Mouse (Mus musculus) CH12.LX (cell line): ENCODE data around the gene 4931428L18Rik. TPM values are rescaled to one million over a fixed set of nuclear protein-coding genes. Genes with fewer than 3 reads are reported as not detected.

ENCODE experiments used
- DNase-seq: peaks from one replicate; pipeline ENCODE4 v3.0.0-alpha.2; 2013; ENCODE audit errors: extremely low read depth
- H3K27ac ChIP-seq: 2 replicates; pipeline ENCODE4 v1.5.1; 2012; ENCODE audit warnings: low read depth, mild to moderate bottlenecking, control low read depth, moderate library complexity; ENCODE audit not compliant: insufficient read depth
- H3K27me3 ChIP-seq: replicated peaks from 2 replicates; pipeline ENCODE3; 2012; ENCODE audit warnings: inconsistent platforms
- H3K36me3 ChIP-seq, 2 experiments: replicated peaks in 1 of 2; 2 replicates each; pipeline versions ENCODE3 to v1.6.1; 2012; ENCODE audit warnings: inconsistent platforms in 1 of 2, low read length in 1 of 2, mild to moderate bottlenecking in 1 of 2, mixed read lengths in 1 of 2, moderate library complexity in 1 of 2; ENCODE audit not compliant: control insufficient read depth in 1 of 2, insufficient read depth in 1 of 2
- H3K4me1 ChIP-seq, 2 experiments: 2 replicates each; pipeline ENCODE4 v1.6.1; 2012; ENCODE audit warnings: inconsistent platforms in 1 of 2, moderate library complexity in 1 of 2; ENCODE audit not compliant: insufficient read depth in 2 of 2, control insufficient read depth in 1 of 2
- H3K4me2 ChIP-seq: 2 replicates; pipeline ENCODE4 v1.6.1; 2012; ENCODE audit warnings: low read depth, mild to moderate bottlenecking, control low read depth; ENCODE audit not compliant: poor library complexity, insufficient read depth, severe bottlenecking
- H3K4me3 ChIP-seq, 3 experiments: fragments of 150-350 bp in 1 of 3; sonication (generic) in 1 of 3; replicated peaks in 1 of 3; 2 replicates each; pipeline versions ENCODE3 to v1.5.1; 2011 to 2012; ENCODE audit warnings: low read depth in 2 of 3, low read length in 2 of 3, mild to moderate bottlenecking in 2 of 3, moderate library complexity in 2 of 3, control low read depth in 1 of 3, improper control_type of control experiment in 1 of 3, inconsistent platforms in 1 of 3, mixed read lengths in 1 of 3; ENCODE audit not compliant: poor library complexity in 1 of 3
- H3K79me2 ChIP-seq: replicated peaks from 2 replicates; pipeline ENCODE4 v1.6.1; 2012; ENCODE audit warnings: mild to moderate bottlenecking, moderate library complexity; ENCODE audit not compliant: control insufficient read depth, poor library complexity, insufficient read depth, severe bottlenecking; ENCODE audit errors: extremely low read depth
- H3K9ac ChIP-seq: 2 replicates; pipeline ENCODE4 v1.6.1; 2012; ENCODE audit warnings: low read depth, mild to moderate bottlenecking, control low read depth, moderate library complexity; ENCODE audit not compliant: insufficient read depth
- H3K9me3 ChIP-seq: replicated peaks from 2 replicates; pipeline ENCODE3; 2012; ENCODE audit warnings: low read length, inconsistent platforms, mixed read lengths
- BHLHE40 ChIP-seq: IDR thresholded peaks from 2 replicates; pipeline ENCODE4 v1.6.1; 2011; ENCODE audit warnings: mild to moderate bottlenecking, low read depth, low read length, improper control_type of control experiment
- CHD1 ChIP-seq: IDR thresholded peaks from 2 replicates; pipeline ENCODE4 v1.6.1; 2012; ENCODE audit warnings: low read depth, low read length, improper control_type of control experiment, inconsistent platforms
- CHD2 ChIP-seq: IDR thresholded peaks from 2 replicates; pipeline ENCODE4 v1.6.1; 2011; ENCODE audit warnings: low read length, improper control_type of control experiment
- CTCF ChIP-seq, 2 experiments: IDR thresholded peaks in 1 of 2; conservative IDR thresholded peaks in 1 of 2; 2 replicates each; pipeline ENCODE4 v1.5.1; 2011 to 2012; ENCODE audit warnings: low read depth in 2 of 2, low read length in 2 of 2, improper control_type of control experiment in 1 of 2, inconsistent platforms in 1 of 2, mild to moderate bottlenecking in 1 of 2, moderate library complexity in 1 of 2
- E2F4 ChIP-seq: IDR thresholded peaks from 2 replicates; pipeline ENCODE4 v1.6.1; 2011; ENCODE audit warnings: low read depth, low read length, improper control_type of control experiment; ENCODE audit not compliant: insufficient replicate concordance
- ETS1 ChIP-seq: conservative IDR thresholded peaks from 2 replicates; pipeline ENCODE4 v1.6.1; 2012; ENCODE audit warnings: low read depth, mild to moderate bottlenecking, inconsistent platforms, low read length, improper control_type of control experiment, moderate library complexity
- GABPA ChIP-seq: IDR thresholded peaks from 2 replicates; pipeline ENCODE4 v1.6.1; 2012; ENCODE audit warnings: low read depth, low read length, improper control_type of control experiment, inconsistent platforms; ENCODE audit not compliant: insufficient replicate concordance
- IRF4 ChIP-seq: IDR thresholded peaks from 2 replicates; pipeline ENCODE4 v1.6.1; 2014; ENCODE audit warnings: low read depth, mild to moderate bottlenecking, inconsistent platforms, low read length, improper control_type of control experiment
- JUN ChIP-seq: IDR thresholded peaks from 2 replicates; pipeline ENCODE4 v1.6.1; 2011; ENCODE audit warnings: low read depth, mild to moderate bottlenecking, low read length, improper control_type of control experiment, moderate library complexity; ENCODE audit not compliant: insufficient read depth
- MAFK ChIP-seq: IDR thresholded peaks from 2 replicates; pipeline ENCODE4 v1.6.1; 2011; ENCODE audit warnings: low read length, improper control_type of control experiment; ENCODE audit not compliant: insufficient replicate concordance
- MAX ChIP-seq: IDR thresholded peaks from 2 replicates; pipeline ENCODE4 v1.6.1; 2011; ENCODE audit warnings: low read length, improper control_type of control experiment
- MEF2A ChIP-seq: IDR thresholded peaks from 2 replicates; pipeline ENCODE4 v1.6.1; 2014; ENCODE audit warnings: low read depth, mild to moderate bottlenecking, inconsistent platforms, low read length, improper control_type of control experiment, borderline replicate concordance
- MXI1 ChIP-seq: IDR thresholded peaks from 2 replicates; pipeline ENCODE4 v1.6.1; 2011; ENCODE audit warnings: mild to moderate bottlenecking, low read depth, low read length, improper control_type of control experiment
- NRF1 ChIP-seq: IDR thresholded peaks from 2 replicates; pipeline ENCODE4 v1.6.1; 2014; ENCODE audit warnings: low read depth, mild to moderate bottlenecking, inconsistent platforms, low read length, improper control_type of control experiment, moderate library complexity
- PAX5 ChIP-seq: IDR thresholded peaks from 2 replicates; pipeline ENCODE4 v1.6.1; 2012; ENCODE audit warnings: low read length, inconsistent platforms, mixed read lengths
- POLR2A ChIP-seq: IDR thresholded peaks from 2 replicates; pipeline ENCODE4 v1.6.1; 2011; ENCODE audit warnings: low read depth, mild to moderate bottlenecking, improper control_type of control experiment, low read length
- POLR2AphosphoS2 ChIP-seq: IDR thresholded peaks from 2 replicates; pipeline ENCODE4 v1.6.1; 2011; ENCODE audit warnings: low read depth, low read length, improper control_type of control experiment
- RAD21 ChIP-seq: IDR thresholded peaks from 2 replicates; pipeline ENCODE4 v1.6.1; 2011; ENCODE audit warnings: low read depth, mild to moderate bottlenecking, low read length, improper control_type of control experiment, moderate library complexity
- RCOR1 ChIP-seq: conservative IDR thresholded peaks from 2 replicates; pipeline ENCODE4 v1.6.1; 2012; ENCODE audit warnings: low read depth, mild to moderate bottlenecking, inconsistent platforms, low read length, improper control_type of control experiment
- TBP ChIP-seq: conservative IDR thresholded peaks from 2 replicates; pipeline ENCODE4 v1.6.1; 2011; ENCODE audit warnings: low read depth, low read length, improper control_type of control experiment
- TCF12 ChIP-seq: IDR thresholded peaks from 2 replicates; pipeline ENCODE4 v1.6.1; 2014; ENCODE audit warnings: low read depth, mild to moderate bottlenecking, inconsistent platforms, low read length, improper control_type of control experiment
- UBTF ChIP-seq: IDR thresholded peaks from 2 replicates; pipeline ENCODE4 v1.6.1; 2012; ENCODE audit warnings: low read depth, mild to moderate bottlenecking, inconsistent platforms, low read length, improper control_type of control experiment, moderate library complexity
- ZKSCAN1 ChIP-seq: IDR thresholded peaks from 2 replicates; pipeline ENCODE4 v1.6.1; 2012; ENCODE audit warnings: low read depth, inconsistent platforms, low read length, improper control_type of control experiment, borderline replicate concordance
- ZMIZ1 ChIP-seq: IDR thresholded peaks from 2 replicates; pipeline ENCODE4 v1.6.1; 2012; ENCODE audit warnings: low read depth, mild to moderate bottlenecking, inconsistent platforms, low read length, improper control_type of control experiment
- dilution Hi-C: fragments of 300-500 bp; cut with MboI; formaldehyde crosslinking; loops from 2 replicates; pipeline ENCODE4 v1.14.3; 2020; ENCODE audit warnings: low sequenced_read_pairs; ENCODE audit not compliant: extremely low pct_unique_long_range_greater_than_20kb, extremely low pct_ligation_motif_present
- in situ Hi-C: fragments of 300-500 bp; cut with MboI; formaldehyde crosslinking; loops from 3 replicates; pipeline ENCODE4 v1.14.3; 2019; ENCODE audit warnings: low sequenced_read_pairs, low pct_ligation_motif_present, low pct_unique_long_range_greater_than_20kb, mixed read lengths
- polyA plus RNA-seq: library from polyadenylated mRNA; unstranded; fragments of >175 nt; gene quantifications from 2 replicates; pipeline ENCODE4 v1.2.1, GENCODE M21; 2012; ENCODE audit warnings: low read depth; ENCODE audit not compliant: insufficient read length
- total RNA-seq, 2 experiments: library from RNA; depleted of rRNA; stranded (reverse); fragments of 300-350 nt in 1 of 2; fragments of >200 nt in 1 of 2; gene quantifications; 2 replicates each; pipeline ENCODE4 v1.2.3; 2012 to 2014

Gene 4931428L18Rik
- total and polyA plus RNA-seq, 3 experiments: 4.6 to 11.0 (median 9.3) TPM

GRCm38 (mm10) chr1:31051370-31051921 lies 171.0 kb downstream of the 4931428L18Rik start:
- peaks cover 2% of the 10 kb centered on the region for H3K9me3 ChIP-seq
- no peak overlapping the region for H3K4me2 ChIP-seq
- dilution Hi-C loops: no loop called here
- no peaks in the 10 kb centered on the region for H3K27me3 ChIP-seq
- no peaks in the 10 kb centered on the region for H3K79me2 ChIP-seq
- DNase-seq: no peak
- H3K36me3 ChIP-seq: no peaks in the 10 kb centered on the region
- in situ Hi-C loops: no loop called here
- no peaks in the 10 kb centered on the region for H3K4me1 ChIP-seq
- TF ChIP-seq ZMIZ1 (no peak), CTCF (conservative IDR thresholded peaks at IDR 0.05 in 1 of 2, IDR thresholded peaks at IDR 0.05 in 1 of 2; ENCODE audit: low read depth in 2 of 2, low read length in 2 of 2) (no peak), CHD2 (no peak), POLR2AphosphoS2 (no peak), RCOR1 (no peak), TCF12 (no peak), NRF1 (no peak), MAFK (no peak), MAX (no peak), POLR2A (no peak), UBTF (no peak), ZKSCAN1 (no peak), BHLHE40 (no peak)
- no peak overlapping the region for H3K9ac ChIP-seq
- no peak overlapping the region for H3K27ac ChIP-seq
- H3K4me3 ChIP-seq: no peak overlapping the region

- in situ Hi-C loops (no loop called here), dilution Hi-C loops (no loop called here)
- no peaks in the 10 kb centered on the region for H3K79me2 ChIP-seq
- H3K9me3 ChIP-seq: peaks cover 2% of the 10 kb centered on the region
- H3K4me2 ChIP-seq: no peak overlapping the region
- H3K4me3 ChIP-seq: no peak overlapping the region
- DNase-seq: no peak
- H3K27ac ChIP-seq: no peak overlapping the region
- no peaks in the 10 kb centered on the region for H3K4me1 ChIP-seq
- H3K27me3 ChIP-seq: no peaks in the 10 kb centered on the region
- H3K36me3 ChIP-seq: no peaks in the 10 kb centered on the region
- TF ChIP-seq PAX5 (no peak), BHLHE40 (no peak), MAFK (no peak), MXI1 (no peak), TBP (no peak), JUN (no peak), CHD2 (no peak), CHD1 (no peak), IRF4 (no peak), ZMIZ1 (no peak), GABPA (no peak), UBTF (no peak), MEF2A (no peak), E2F4 (no peak), POLR2A (no peak), ETS1 (no peak), RAD21 (no peak)
- no peak overlapping the region for H3K9ac ChIP-seq
Measured at GRCm38 (mm10) chr1:31049954-31050652, 172.4 kb downstream of the 4931428L18Rik start.
